Mouse (Mus musculus): ENCODE results near the gene Sf3b4.

Sf3b4 gene

DNA sequence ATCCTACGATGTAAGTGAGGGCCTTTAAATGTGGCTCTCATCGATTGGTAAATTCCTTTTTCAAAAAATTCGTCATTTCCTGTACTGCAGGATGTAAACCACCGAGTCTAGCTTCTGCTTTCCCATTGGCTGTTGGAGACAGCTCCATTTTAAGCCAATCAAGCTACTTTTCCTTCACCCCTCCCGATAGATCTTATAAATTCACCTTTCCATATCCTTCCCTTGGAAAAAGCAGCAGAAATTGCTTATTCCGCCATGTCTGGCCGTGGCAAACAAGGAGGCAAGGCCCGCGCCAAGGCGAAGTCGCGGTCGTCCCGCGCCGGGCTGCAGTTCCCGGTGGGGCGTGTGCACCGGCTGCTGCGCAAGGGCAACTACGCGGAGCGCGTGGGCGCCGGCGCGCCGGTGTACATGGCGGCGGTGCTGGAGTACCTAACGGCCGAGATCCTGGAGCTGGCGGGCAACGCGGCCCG, 47.6 kb downstream of the Sf3b4 start, which contains the start of the genes Bola1 and Hist2h2ab:
Gene Bola1, minus strand, starts transcription at position 49 of the 470 bp plus-strand sequence.
Gene Hist2h2ab, plus strand, starts transcription at position 205 of the 470 bp plus-strand sequence.
- DNase-seq (ENCODE audit: low read depth, low spot score) = peak; percentile 92

DNA sequence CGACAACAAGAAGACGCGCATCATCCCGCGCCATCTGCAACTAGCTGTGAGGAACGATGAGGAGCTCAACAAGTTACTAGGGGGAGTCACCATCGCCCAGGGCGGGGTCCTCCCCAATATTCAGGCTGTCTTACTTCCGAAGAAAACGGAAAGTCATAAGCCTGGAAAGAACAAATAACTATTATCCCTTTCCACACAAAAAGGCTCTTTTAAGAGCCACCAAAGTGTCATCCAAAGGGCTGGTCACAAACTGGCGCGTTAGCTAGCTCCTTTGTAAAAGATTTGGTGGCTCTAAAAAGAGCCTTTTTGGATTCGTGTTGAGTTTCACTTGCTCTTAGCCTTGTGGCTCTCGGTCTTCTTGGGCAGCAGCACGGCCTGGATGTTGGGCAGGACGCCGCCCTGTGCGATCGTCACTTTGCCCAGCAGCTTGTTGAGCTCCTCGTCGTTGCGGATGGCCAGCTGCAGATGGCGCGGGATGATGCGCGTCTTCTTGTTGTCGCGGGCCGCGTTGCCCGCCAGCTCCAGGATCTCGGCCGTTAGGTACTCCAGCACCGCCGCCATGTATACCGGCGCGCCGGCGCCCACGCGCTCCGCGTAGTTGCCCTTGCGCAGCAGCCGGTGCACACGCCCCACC, 48.1 kb downstream of the Sf3b4 start:
- peak; percentile 72 for DNase-seq (ENCODE audit: low read depth, low spot score)

DNA sequence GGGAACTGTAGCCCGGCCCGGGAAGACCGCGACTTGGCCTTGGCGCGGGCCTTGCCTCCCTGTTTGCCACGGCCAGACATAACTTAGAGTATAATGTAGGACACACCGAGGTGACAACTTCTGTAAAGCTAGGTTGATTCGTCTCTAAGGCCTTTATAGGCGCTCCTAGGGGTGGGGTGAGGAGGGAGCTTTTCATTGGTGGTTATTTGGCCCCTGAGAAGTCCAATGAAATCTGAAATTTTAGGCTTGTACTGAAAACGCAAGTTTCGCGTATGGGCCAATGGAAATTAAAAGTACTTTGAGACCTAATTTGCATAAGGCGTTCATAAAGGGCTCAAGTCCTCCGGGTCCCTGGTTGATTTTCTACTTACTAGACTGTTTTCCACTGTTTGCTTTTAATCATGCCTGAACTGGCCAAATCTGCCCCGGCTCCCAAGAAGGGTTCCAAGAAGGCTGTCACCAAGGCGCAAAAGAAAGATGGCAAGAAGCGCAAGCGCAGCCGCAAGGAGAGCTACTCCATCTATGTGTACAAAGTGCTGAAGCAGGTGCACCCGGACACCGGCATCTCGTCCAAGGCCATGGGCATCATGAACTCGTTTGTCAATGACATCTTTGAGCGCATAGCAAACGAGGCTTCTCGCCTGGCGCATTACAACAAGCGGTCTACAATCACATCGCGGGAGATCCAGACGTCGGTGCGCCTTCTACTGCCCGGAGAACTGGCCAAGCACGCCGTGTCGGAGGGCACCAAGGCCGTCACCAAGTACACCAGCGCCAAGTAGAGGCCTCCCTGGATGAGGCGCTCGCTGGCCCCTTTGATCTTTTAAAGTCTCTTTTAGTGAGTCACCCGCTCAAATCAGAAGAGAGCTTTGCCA, 48.9 kb downstream of the Sf3b4 start, which contains the start of the genes Hist2h2ac and Hist2h2be:
Gene Hist2h2ac, minus strand, starts transcription at position 116 of the 875 bp plus-strand sequence.
Gene Hist2h2be, plus strand, starts transcription at position 355 of the 875 bp plus-strand sequence.
- DNase-seq (ENCODE audit: low read depth, low spot score) = peak; percentile 97

DNA sequence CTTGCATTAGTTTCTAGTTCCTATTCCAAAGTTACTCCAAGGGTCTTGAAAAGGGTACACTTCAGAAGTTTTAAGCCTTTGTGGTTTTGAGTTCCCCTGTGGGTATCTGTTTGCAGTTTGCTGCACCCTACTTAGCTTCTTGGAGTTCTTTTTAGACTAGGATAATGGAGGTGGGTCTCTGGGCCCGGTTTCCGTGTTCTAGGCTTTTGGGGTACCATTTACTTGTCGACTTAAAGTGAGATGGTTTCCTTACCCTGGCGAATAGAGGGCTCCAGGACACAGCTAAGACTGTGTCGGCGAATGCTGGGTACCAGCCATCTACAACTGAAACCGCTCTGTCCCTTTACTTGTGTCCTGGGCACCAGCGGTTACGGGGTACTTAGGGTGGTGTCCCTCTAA, 49.5 kb downstream of the Sf3b4 start:
- DNase-seq (ENCODE audit: low read depth, low spot score) = no peak

DNA sequence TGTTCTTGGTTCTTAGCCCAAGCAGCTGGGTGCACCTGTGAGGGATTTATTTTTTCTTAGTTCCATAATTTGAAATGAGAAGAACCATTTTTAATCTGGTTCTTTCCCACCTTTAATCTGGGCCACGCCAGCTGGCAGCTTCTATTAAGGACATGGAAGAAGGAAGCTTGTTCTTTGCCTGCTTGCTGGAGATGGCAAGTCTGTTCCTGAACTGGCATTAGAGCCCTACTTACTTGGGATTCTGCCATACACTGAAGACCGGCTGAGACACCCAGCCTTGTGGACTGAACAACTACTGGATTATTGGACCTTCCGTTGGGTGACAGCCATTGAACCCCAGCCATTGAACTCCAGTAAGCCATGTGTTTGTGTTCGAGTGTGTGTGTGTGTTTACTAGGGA, 50.6 kb downstream of the Sf3b4 start:
- DNase-seq (ENCODE audit: low read depth, low spot score) = no peak

DNA sequence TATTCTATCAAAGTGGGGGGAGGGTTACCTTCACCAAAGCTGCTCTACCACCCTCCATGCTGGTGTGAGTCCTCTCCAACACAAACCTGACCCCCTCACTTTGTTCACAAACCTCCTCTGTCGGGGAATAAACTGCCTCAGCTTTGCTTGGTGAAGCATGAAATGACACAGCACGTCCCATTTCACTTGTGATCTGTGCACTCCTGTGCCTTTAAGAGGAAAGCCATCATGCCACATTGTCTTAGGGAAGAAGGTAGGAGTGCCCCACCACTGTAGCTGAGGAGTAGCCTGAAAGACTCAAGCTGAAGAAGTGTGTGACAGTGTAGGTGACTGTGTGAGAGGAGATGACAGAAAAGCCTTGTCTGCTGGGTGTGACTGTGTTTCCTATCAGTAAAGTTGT, 53.3 kb downstream of the Sf3b4 start:
- DNase-seq (ENCODE audit: low read depth, low spot score) = no peak
